Comparison of ENCODE assay signal across 9 mouse cellular contexts in the genomic region with DNA sequence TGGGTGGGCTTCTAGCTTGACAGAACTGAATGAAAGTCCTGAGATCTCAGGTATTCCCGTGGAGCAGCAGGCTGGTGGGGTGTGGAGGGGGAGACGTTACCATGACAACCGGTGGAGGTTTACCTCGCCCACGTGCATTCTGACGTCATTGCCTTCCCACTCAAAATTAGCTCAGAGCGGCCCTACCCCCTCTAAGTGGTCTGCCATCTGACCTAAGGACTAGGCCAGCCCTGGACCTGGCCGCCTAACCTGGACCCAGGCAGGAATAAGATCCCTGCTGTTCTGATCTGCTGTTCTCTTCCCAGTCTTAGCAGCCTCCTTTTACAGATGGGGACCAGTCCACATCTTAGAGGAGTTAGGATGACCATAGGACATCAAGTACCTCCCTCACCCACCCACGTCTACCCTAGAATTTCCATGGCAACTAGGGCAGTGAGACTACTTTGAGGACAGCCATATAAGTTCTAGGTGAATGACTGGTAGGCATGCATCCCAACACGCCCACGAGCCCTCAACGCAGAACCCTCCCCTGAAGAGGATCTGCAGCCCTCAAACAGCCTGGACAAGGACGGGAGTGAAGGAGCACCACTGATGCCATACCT. TPM values are rescaled to one million over a fixed set of nuclear protein-coding genes. Genes with fewer than 3 reads are reported as not detected.
DNase-seq lines count a peak whose midpoint lies in the region; ATAC-seq lines count a peak whose summit lies in the region.
"Had no signal": no experiment of that assay in that cellular context is flagged by ENCODE, and none has a peak within 500 bp of the region (broad histone marks: within the 10 kb centered on the region; RNA-seq: fewer than 3 reads in every experiment).

No protein-coding gene starts in this region.

- no peak for ATAC-seq in lung, embryonic 15.5 days (ENCODE audit: borderline replicate concordance, extremely low read depth, low FRiP score, low TSS enrichment)
- no peak for ATAC-seq in neural tube, embryonic 14.5 days (ENCODE audit: low read depth)

- WGBS in lung, embryonic 15.5 days: 29% methylated on average over 13 of the region's 13 CpGs
- WGBS in neural tube, embryonic 14.5 days: 29% methylated on average over 13 of the region's 13 CpGs

- H3K4me2 ChIP-seq in lung, embryonic 15.5 days: peak overlapping the region; percentile 90
- peak overlapping the region; percentile 52 for H3K4me2 ChIP-seq in neural tube, embryonic 14.5 days (ENCODE audit: low read depth, low read length)

- no peak for DNase-seq in lung, postnatal 10 days
- peak; percentile 57 to 66 for DNase-seq in cerebellum, adult 18-20 months
- DNase-seq in frontal cortex, postnatal 25 days (ENCODE audit: low spot score in 2 of 2): peak; percentile 57 to 73
- DNase-seq in left cerebral cortex, postnatal 10 days (ENCODE audit: extremely low spot score in 1 of 2, low spot score in 2 of 2): peak; percentile 75 to 77
- DNase-seq in spleen, postnatal 14 days (ENCODE audit: low spot score in 2 of 2): no peak
- no peak for DNase-seq in urinary bladder, postnatal 14 days (ENCODE audit: low spot score)

- no peaks in the 10 kb centered on the region for H3K9me3 ChIP-seq in lung, embryonic 15.5 days
- H3K9me3 ChIP-seq in neural tube, embryonic 14.5 days (ENCODE audit: control insufficient read depth, low read length): no peaks in the 10 kb centered on the region

- peaks cover 30% of the 10 kb centered on the region for H3K27me3 ChIP-seq in lung, embryonic 15.5 days
- no peaks in the 10 kb centered on the region for H3K27me3 ChIP-seq in neural tube, embryonic 14.5 days (ENCODE audit: control insufficient read depth, insufficient read depth, low read length)

- H3K9ac ChIP-seq in lung, embryonic 15.5 days: peak overlapping the region; percentile 54
- H3K9ac ChIP-seq in neural tube, embryonic 14.5 days (replicated peaks; ENCODE audit: low read depth, low read length): no peak overlapping the region

- intact Hi-C loops in left cerebral cortex, postnatal 10 days (cut with DNase I): no loop called here

- H3K4me3 ChIP-seq in lung, embryonic 15.5 days: peak overlapping the region; percentile 65
- peak overlapping the region; percentile 31 for H3K4me3 ChIP-seq in neural tube, embryonic 14.5 days (ENCODE audit: low read depth, low read length)

- peaks cover 17% of the 10 kb centered on the region for H3K4me1 ChIP-seq in lung, embryonic 15.5 days
- peaks cover 3% of the 10 kb centered on the region; the same call in 1 of the 2 replicates for H3K4me1 ChIP-seq in neural tube, embryonic 14.5 days (ENCODE audit: control insufficient read depth, insufficient read depth, low read length)

- no peak overlapping the region for H3K27ac ChIP-seq in lung, embryonic 15.5 days
- no peak overlapping the region for H3K27ac ChIP-seq in neural tube, embryonic 14.5 days (ENCODE audit: low read depth, low read length)

- no peaks in the 10 kb centered on the region for H3K36me3 ChIP-seq in lung, embryonic 15.5 days
- H3K36me3 ChIP-seq in neural tube, embryonic 14.5 days (ENCODE audit: control insufficient read depth, insufficient read depth, low read length): no peaks in the 10 kb centered on the region

RNA-seq across cellular contexts. Expression of a gene that starts 1.0 kb away (rescaled TPM):
- 4.6 and 4.8 TPM in 2 replicates for polyA plus RNA-seq in lung, embryonic 15.5 days (2015; fragmentation: Nextera tagmentation; extraction: Ambion mirVana)
- total RNA-seq in left cerebral cortex, postnatal 10 days (2021): 100 to 1,000 TPM; 111 to 118 TPM
- 7.0 and 7.3 TPM in 2 replicates for polyA plus RNA-seq in neural tube, embryonic 14.5 days (2014; fragmentation: Nextera tagmentation; extraction: Ambion mirVana)

RNA-seq across cellular contexts. Expression of a gene that starts 10.4 kb away (rescaled TPM):
- 30.0 and 32.1 TPM in 2 replicates for polyA plus RNA-seq in lung, embryonic 15.5 days (2015; fragmentation: Nextera tagmentation; extraction: Ambion mirVana)
- 10 to 100 TPM; 69.3 to 69.5 TPM for total RNA-seq in left cerebral cortex, postnatal 10 days (2021)
- 43.6 and 45.2 TPM in 2 replicates for polyA plus RNA-seq in neural tube, embryonic 14.5 days (2014; fragmentation: Nextera tagmentation; extraction: Ambion mirVana)

RNA-seq across cellular contexts. Expression of a gene that starts 19.0 kb away (rescaled TPM):
- 19.4 and 21.6 TPM in 2 replicates for polyA plus RNA-seq in lung, embryonic 15.5 days (2015; fragmentation: Nextera tagmentation; extraction: Ambion mirVana)
- total RNA-seq in left cerebral cortex, postnatal 10 days (2021): 10 to 100 TPM; 21.6 to 25.2 TPM
- 17.1 and 18.6 TPM in 2 replicates for polyA plus RNA-seq in neural tube, embryonic 14.5 days (2014; fragmentation: Nextera tagmentation; extraction: Ambion mirVana)

RNA-seq across cellular contexts. Expression of a gene that starts 19.1 kb away (rescaled TPM):
- 21.9 and 24.6 TPM in 2 replicates for polyA plus RNA-seq in lung, embryonic 15.5 days (2015; fragmentation: Nextera tagmentation; extraction: Ambion mirVana)
- 10 to 100 TPM; 72.7 to 74.6 TPM for total RNA-seq in left cerebral cortex, postnatal 10 days (2021)
- polyA plus RNA-seq in neural tube, embryonic 14.5 days (2014; fragmentation: Nextera tagmentation; extraction: Ambion mirVana): 63.7 and 65.8 TPM in 2 replicates

RNA-seq across cellular contexts. Expression of a gene that starts 22.4 kb away (rescaled TPM):
- polyA plus RNA-seq in lung, embryonic 15.5 days (2015; fragmentation: Nextera tagmentation; extraction: Ambion mirVana): 4.9 and 5.5 TPM in 2 replicates
- total RNA-seq in left cerebral cortex, postnatal 10 days (2021): 1 to 10 TPM; 6.3 to 7.5 TPM
- 6.0 and 6.5 TPM in 2 replicates for polyA plus RNA-seq in neural tube, embryonic 14.5 days (2014; fragmentation: Nextera tagmentation; extraction: Ambion mirVana)
- total RNA-seq: hematopoietic stem cell, adult 5-6 weeks had no signal

Comparison
In these comparisons a context has a peak if more than half of its experiments do, and no peak if none do; other contexts are left out.
1. DNase-seq: peak in cerebellum, adult 18-20 months (2 of 2), frontal cortex, postnatal 25 days (2 of 2) and left cerebral cortex, postnatal 10 days (2 of 2); none in lung, postnatal 10 days (single experiment), spleen, postnatal 14 days (0 of 2) and urinary bladder, postnatal 14 days (single experiment).